Mouse (Mus musculus) embryonic facial prominence, embryonic 15.5 days (tissue): ENCODE results near the gene Gse1. TPM values are rescaled to one million over a fixed set of nuclear protein-coding genes. Genes with fewer than 3 reads are reported as not detected.

Experiments used
- ATAC-seq: fragments of 200-750 bp; cut with Nextera tagmentation; 2 replicates; pipeline ENCODE4 v1.8.0; 2017; ENCODE audit warnings: low read depth, moderate TSS enrichment; ENCODE audit not compliant: insufficient number of reproducible peaks, low FRiP score, low TSS enrichment
- H3K27ac ChIP-seq: fragments of 300-500 bp; sonication (generic); replicated peaks from 2 replicates; pipeline ENCODE4 v1.5.1; 2015; ENCODE audit warnings: mild to moderate bottlenecking, inconsistent platforms
- H3K27me3 ChIP-seq: fragments of 300-500 bp; sonication (generic); 2 replicates; pipeline ENCODE4 v1.6.1; 2015; ENCODE audit warnings: inconsistent platforms
- H3K36me3 ChIP-seq: fragments of 300-500 bp; sonication (generic); 2 replicates; pipeline ENCODE4 v1.6.1; 2015; ENCODE audit warnings: mild to moderate bottlenecking, inconsistent platforms
- H3K4me1 ChIP-seq: fragments of 300-500 bp; sonication (generic); 2 replicates; pipeline ENCODE4 v1.6.1; 2015; ENCODE audit warnings: inconsistent platforms
- H3K4me2 ChIP-seq: fragments of 300-500 bp; sonication (generic); replicated peaks from 2 replicates; pipeline ENCODE4 v1.6.1; 2015; ENCODE audit warnings: mild to moderate bottlenecking, inconsistent platforms
- H3K4me3 ChIP-seq: fragments of 300-500 bp; sonication (generic); replicated peaks from 2 replicates; pipeline ENCODE4 v1.5.1; 2015; ENCODE audit warnings: mild to moderate bottlenecking, inconsistent platforms
- H3K9ac ChIP-seq: fragments of 300-500 bp; sonication (generic); 2 replicates; pipeline ENCODE4 v1.6.1; 2015; ENCODE audit warnings: inconsistent platforms
- H3K9me3 ChIP-seq: fragments of 300-500 bp; sonication (generic); replicated peaks from 2 replicates; pipeline ENCODE4 v1.6.1; 2016; ENCODE audit warnings: inconsistent platforms
- WGBS: fragments of 180-500 bp; shearing (Covaris S2); methylation state at CpG from one replicate; pipeline ENCODE4 v1.1.7; 2015; 5-methylcytosine and 5-hydroxymethylcytosine counted together
- polyA plus RNA-seq: library from polyadenylated mRNA; unstranded; fragments of >200 nt; fragmentation: Nextera tagmentation; extraction: Ambion mirVana; gene quantifications from 2 replicates; pipeline ENCODE4 v1.2.1, GENCODE M21; 2015

Gse1 gene
- polyA plus RNA-seq, 1 experiment from 2014 or later = 11.1 TPM

- no peak overlapping the region for H3K27ac ChIP-seq
- peak overlapping the region; percentile 45; the same call in 1 of the 2 replicates for H3K4me2 ChIP-seq
- no peak overlapping the region for H3K9ac ChIP-seq
- H3K4me3 ChIP-seq = 0 out of 2 replicates have a peak overlapping the region, but pooled peaks have one; percentile 19
- no peaks in the 10 kb centered on the region for H3K36me3 ChIP-seq
- no peak for ATAC-seq
- H3K27me3 ChIP-seq = no peaks in the 10 kb centered on the region
- WGBS = 27% methylated on average over 23 of the region's 23 CpGs
- H3K9me3 ChIP-seq = no peaks in the 10 kb centered on the region
- peaks cover 82% of the 10 kb centered on the region for H3K4me1 ChIP-seq
Measured at GRCm38 (mm10) chr8:120505619-120506310, 277.5 kb downstream of the Gse1 start.

- H3K36me3 ChIP-seq = no peaks in the 10 kb centered on the region
- no peak overlapping the region for H3K4me2 ChIP-seq
- ATAC-seq = no peak
- H3K4me3 ChIP-seq = no peak overlapping the region
- no peaks in the 10 kb centered on the region for H3K9me3 ChIP-seq
- peaks cover 83% of the 10 kb centered on the region for H3K4me1 ChIP-seq
- H3K27me3 ChIP-seq = no peaks in the 10 kb centered on the region
- no peak overlapping the region for H3K27ac ChIP-seq
- 60% methylated on average over 2 of the region's 2 CpGs for WGBS
- H3K9ac ChIP-seq = no peak overlapping the region
Measured at GRCm38 (mm10) chr8:120506562-120506961, 278.3 kb downstream of the Gse1 start.

- Histone ChIP-seq H3K4me3 (no peak overlapping the region), H3K9me3 (no peaks in the 10 kb centered on the region), H3K27ac (no peak overlapping the region), H3K4me1 (peaks cover 90% of the 10 kb centered on the region), H3K36me3 (no peaks in the 10 kb centered on the region), H3K27me3 (no peaks in the 10 kb centered on the region), H3K4me2 (no peak overlapping the region), H3K9ac (no peak overlapping the region)
- ATAC-seq = no peak
- 92% methylated on average over 9 of the region's 9 CpGs for WGBS
Measured at GRCm38 (mm10) chr8:120507290-120507689, 279.0 kb downstream of the Gse1 start.

GRCm38 (mm10) chr8:120509136-120510034, 281.1 kb downstream of the Gse1 start:
- peaks cover 91% of the 10 kb centered on the region for H3K4me1 ChIP-seq
- H3K36me3 ChIP-seq = no peaks in the 10 kb centered on the region
- no peaks in the 10 kb centered on the region for H3K9me3 ChIP-seq
- H3K4me2 ChIP-seq = peak overlapping the region; percentile 37
- H3K4me3 ChIP-seq = no peak overlapping the region; the same call in 1 of the 2 replicates
- WGBS = 10% methylated on average over 21 of the region's 21 CpGs
- peak; percentile 35; the same call in 1 of the 2 replicates for ATAC-seq
- peak overlapping the region; percentile 45; the same call in 1 of the 2 replicates for H3K27ac ChIP-seq
- no peaks in the 10 kb centered on the region for H3K27me3 ChIP-seq
- H3K9ac ChIP-seq = no peak overlapping the region

GRCm38 (mm10) chr8:120510035-120510416, 281.8 kb downstream of the Gse1 start:
- no peaks in the 10 kb centered on the region for H3K27me3 ChIP-seq
- H3K4me2 ChIP-seq = peak overlapping the region; percentile 37
- H3K4me3 ChIP-seq = no peak overlapping the region; the same call in 1 of the 2 replicates
- WGBS = 13% methylated on average over 5 of the region's 6 CpGs
- H3K27ac ChIP-seq = peak overlapping the region; percentile 22; the same call in 1 of the 2 replicates
- no peak for ATAC-seq
- H3K36me3 ChIP-seq = no peaks in the 10 kb centered on the region
- no peak overlapping the region for H3K9ac ChIP-seq
- peaks cover 86% of the 10 kb centered on the region for H3K4me1 ChIP-seq
- no peaks in the 10 kb centered on the region for H3K9me3 ChIP-seq

- peaks cover 83% of the 10 kb centered on the region for H3K4me1 ChIP-seq
- WGBS = 39% methylated on average over 5 of the region's 5 CpGs
- no peak overlapping the region for H3K4me2 ChIP-seq
- no peak for ATAC-seq
- H3K9me3 ChIP-seq = no peaks in the 10 kb centered on the region
- H3K9ac ChIP-seq = no peak overlapping the region
- no peak overlapping the region for H3K4me3 ChIP-seq
- H3K36me3 ChIP-seq = no peaks in the 10 kb centered on the region
- no peaks in the 10 kb centered on the region for H3K27me3 ChIP-seq
- peak overlapping the region; percentile 36; the same call in 1 of the 2 replicates for H3K27ac ChIP-seq
Measured at GRCm38 (mm10) chr8:120510863-120511457, 282.7 kb downstream of the Gse1 start.

GRCm38 (mm10) chr8:120511737-120512136, 283.5 kb downstream of the Gse1 start:
- H3K9ac ChIP-seq = no peak overlapping the region
- H3K4me3 ChIP-seq = no peak overlapping the region
- H3K4me2 ChIP-seq = no peak overlapping the region
- peaks cover 86% of the 10 kb centered on the region for H3K4me1 ChIP-seq
- no peak for ATAC-seq
- H3K9me3 ChIP-seq = no peaks in the 10 kb centered on the region
- 29% methylated on average over 8 of the region's 8 CpGs for WGBS
- H3K27me3 ChIP-seq = no peaks in the 10 kb centered on the region
- no peaks in the 10 kb centered on the region for H3K36me3 ChIP-seq
- peak overlapping the region; percentile 36; the same call in 1 of the 2 replicates for H3K27ac ChIP-seq

- Histone ChIP-seq H3K4me2 (no peak overlapping the region), H3K9me3 (no peaks in the 10 kb centered on the region)
- ATAC-seq = no peak
Measured at GRCm38 (mm10) chr8:120512326-120512725, 284.1 kb downstream of the Gse1 start.

GRCm38 (mm10) chr8:120513145-120513544, 284.9 kb downstream of the Gse1 start:
- peaks cover 92% of the 10 kb centered on the region for H3K4me1 ChIP-seq
- 71% methylated on average over 6 of the region's 6 CpGs for WGBS
- no peak overlapping the region for H3K4me3 ChIP-seq

More at GRCm38 (mm10) chr8:120512326-120512725, 284.1 kb downstream of the Gse1 start:
- no peaks in the 10 kb centered on the region for H3K36me3 ChIP-seq
- no peak overlapping the region for H3K9ac ChIP-seq
- WGBS = 27% methylated on average over 11 of the region's 11 CpGs
- H3K27me3 ChIP-seq = no peaks in the 10 kb centered on the region
- H3K4me1 ChIP-seq = peaks cover 92% of the 10 kb centered on the region
- H3K27ac ChIP-seq = peak overlapping the region; percentile 36; the same call in 1 of the 2 replicates
- H3K4me3 ChIP-seq = no peak overlapping the region

GRCm38 (mm10) chr8:120513638-120514461, 285.6 kb downstream of the Gse1 start:
- Histone ChIP-seq H3K4me3 (no peak overlapping the region), H3K9ac (no peak overlapping the region), H3K27me3 (no peaks in the 10 kb centered on the region), H3K9me3 (no peaks in the 10 kb centered on the region), H3K36me3 (no peaks in the 10 kb centered on the region), H3K27ac (no peak overlapping the region), H3K4me1 (peaks cover 92% of the 10 kb centered on the region), H3K4me2 (no peak overlapping the region)
- 31% methylated on average over 26 of the region's 26 CpGs for WGBS
- ATAC-seq = no peak

More at GRCm38 (mm10) chr8:120513145-120513544, 284.9 kb downstream of the Gse1 start:
- Histone ChIP-seq H3K9ac (no peak overlapping the region), H3K4me2 (no peak overlapping the region), H3K9me3 (no peaks in the 10 kb centered on the region), H3K27ac (no peak overlapping the region), H3K36me3 (no peaks in the 10 kb centered on the region), H3K27me3 (no peaks in the 10 kb centered on the region)
- no peak for ATAC-seq
